Mouse (Mus musculus): ENCODE results near the gene Sos1. TPM values are rescaled to one million over a fixed set of nuclear protein-coding genes. Genes with fewer than 3 reads are reported as not detected.
"Not testable (repeated sequence)": the region's sequence is repeated elsewhere in the genome, so short reads cannot be mapped to it uniquely, and the experiment has no call there.

Sos1 gene
- total RNA-seq, 2 experiments from 2014 or later = 32.3 to 33.8 TPM

DNA sequence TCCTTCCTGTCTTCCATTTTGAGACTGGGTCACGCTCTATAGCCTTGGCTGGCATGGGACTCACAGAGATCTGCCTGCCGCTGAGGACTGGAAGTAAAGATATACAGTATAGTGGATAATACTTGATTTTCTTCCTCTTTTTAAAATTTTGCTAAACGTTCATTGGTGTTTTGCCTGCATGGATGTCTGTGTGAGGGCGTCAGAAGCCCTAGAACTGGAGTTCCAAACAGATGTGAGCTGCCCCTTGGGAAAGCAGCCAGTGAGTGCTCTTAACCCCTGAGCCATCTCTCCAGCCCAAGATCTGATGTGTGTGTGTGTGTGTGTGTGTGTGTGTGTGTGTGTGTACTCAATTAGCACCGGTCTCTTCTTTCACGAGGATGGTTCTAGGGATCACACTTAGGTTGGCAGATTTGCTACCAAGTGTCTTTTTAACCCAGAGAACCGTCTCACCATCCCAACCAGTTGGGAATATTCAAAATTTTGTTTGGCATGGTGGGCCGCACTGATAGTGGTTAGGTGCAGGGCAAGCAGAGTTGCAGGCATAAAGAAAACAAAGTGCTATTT is 16.4 kb upstream of the Sos1 start:
- intact Hi-C loops (cut with DNase I) = no loop called here
- DNase-seq (ENCODE audit: low spot score in 2 of 2) = no peak

- DNase-seq (ENCODE audit: low spot score in 2 of 2) = no peak
- intact Hi-C loops (cut with DNase I) = no loop called here
Measured at GRCm38 (mm10) chr17:80496185-80496584, 15.9 kb upstream of the Sos1 start.

GRCm38 (mm10) chr17:80493891-80494290 is 13.6 kb upstream of the Sos1 start:
- intact Hi-C loops (cut with DNase I) = no loop called here

GRCm38 (mm10) chr17:80492811-80493210 is 12.6 kb upstream of the Sos1 start:
- intact Hi-C loops (cut with DNase I) = no loop called here
- DNase-seq (ENCODE audit: low spot score in 2 of 2) = no peak

More at GRCm38 (mm10) chr17:80493891-80494290, 13.6 kb upstream of the Sos1 start:
- no peak for DNase-seq (ENCODE audit: low spot score in 2 of 2)

GRCm38 (mm10) chr17:80492274-80492673 is 12.0 kb upstream of the Sos1 start:
- no peak for DNase-seq (ENCODE audit: low spot score in 2 of 2)
- intact Hi-C loops (cut with DNase I) = no loop called here

GRCm38 (mm10) chr17:80490166-80490565 is 9.9 kb upstream of the Sos1 start:
- DNase-seq (ENCODE audit: low spot score in 2 of 2) = no peak
- intact Hi-C loops (cut with DNase I) = no loop called here

DNA sequence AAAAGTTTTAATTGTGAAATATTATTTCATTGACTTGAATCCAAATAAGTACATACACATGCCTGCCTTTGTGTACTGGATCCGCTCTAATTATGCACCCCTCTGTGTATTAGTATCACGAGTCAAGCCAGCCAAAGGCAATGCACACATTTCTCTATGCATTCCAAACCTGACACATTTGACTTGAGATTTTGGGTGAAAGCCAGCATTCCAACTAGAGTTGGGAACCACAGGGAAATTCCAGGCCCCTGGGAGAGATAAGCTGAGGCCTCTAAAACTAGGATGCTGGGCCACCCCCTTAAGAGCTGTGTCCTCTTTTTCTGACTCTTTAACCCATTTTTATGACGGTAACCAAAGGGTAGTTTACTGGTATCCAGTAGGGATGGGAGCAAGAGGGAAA is 8.7 kb upstream of the Sos1 start:
- no peak for DNase-seq (ENCODE audit: low spot score in 2 of 2)
- intact Hi-C loops (cut with DNase I) = no loop called here

GRCm38 (mm10) chr17:80485160-80485559 is 4.9 kb upstream of the Sos1 start:
- DNase-seq (ENCODE audit: low spot score in 2 of 2) = no peak
- intact Hi-C loops (cut with DNase I) = no loop called here

DNA sequence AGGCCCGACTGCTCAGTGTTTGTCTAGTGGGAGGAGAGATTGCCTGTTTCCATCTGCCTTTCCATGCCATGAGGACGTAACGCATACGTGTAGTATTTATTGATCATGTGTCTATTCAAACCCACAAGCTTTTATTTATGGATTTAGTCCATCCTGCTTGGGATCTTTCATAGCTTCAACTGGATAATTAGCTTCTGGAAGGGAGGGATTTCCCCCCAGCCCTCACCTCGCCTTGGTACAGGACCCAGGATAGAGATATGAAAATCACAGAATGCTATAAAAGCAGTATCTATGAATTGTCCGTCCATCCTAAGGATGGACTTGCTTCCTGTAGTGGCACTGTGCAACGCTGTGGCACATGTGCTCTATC is 587 bp upstream of the Sos1 start:
- no peak for DNase-seq (ENCODE audit: low spot score in 2 of 2)
- intact Hi-C loops (cut with DNase I) = no loop called here

DNA sequence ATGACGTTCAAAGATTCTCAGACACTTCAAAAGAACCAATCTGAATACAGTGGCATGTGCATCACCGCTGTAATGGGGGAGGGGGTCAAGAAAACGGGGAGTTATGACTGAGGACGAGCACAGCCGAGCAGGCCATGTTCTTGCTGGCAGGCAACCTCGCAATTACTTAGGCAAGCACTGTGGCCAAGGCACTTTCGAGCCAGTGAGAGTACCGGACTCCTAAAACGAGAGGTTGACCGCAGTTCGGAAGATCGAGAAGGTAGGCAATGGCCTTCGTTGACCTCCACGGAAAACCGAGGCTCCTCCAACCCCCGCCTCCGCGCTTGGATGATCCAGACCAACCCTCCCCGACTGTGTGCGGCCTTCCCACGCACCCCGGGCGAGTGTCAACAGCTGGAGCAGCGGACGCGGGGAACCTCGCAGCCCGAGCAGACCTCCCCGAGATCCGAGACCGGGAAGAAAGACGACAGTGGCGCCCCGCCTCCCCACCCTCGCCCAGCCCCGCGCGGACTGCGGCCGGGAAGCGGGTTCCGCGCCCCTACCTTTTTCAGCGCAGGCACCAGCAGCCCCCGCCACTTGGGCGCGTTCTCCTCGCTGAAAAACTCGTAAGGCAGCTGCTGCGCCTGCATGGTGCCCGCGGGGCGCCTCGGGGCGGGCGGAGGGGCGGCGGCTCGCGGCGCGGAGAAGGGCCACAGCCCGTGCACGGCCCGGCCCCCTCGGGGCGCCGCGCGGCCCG is 790 bp downstream of the Sos1 start:
- peak; percentile 51 to 67 for DNase-seq (ENCODE audit: low spot score in 2 of 2)
- intact Hi-C loops (cut with DNase I) = no loop called here

DNA sequence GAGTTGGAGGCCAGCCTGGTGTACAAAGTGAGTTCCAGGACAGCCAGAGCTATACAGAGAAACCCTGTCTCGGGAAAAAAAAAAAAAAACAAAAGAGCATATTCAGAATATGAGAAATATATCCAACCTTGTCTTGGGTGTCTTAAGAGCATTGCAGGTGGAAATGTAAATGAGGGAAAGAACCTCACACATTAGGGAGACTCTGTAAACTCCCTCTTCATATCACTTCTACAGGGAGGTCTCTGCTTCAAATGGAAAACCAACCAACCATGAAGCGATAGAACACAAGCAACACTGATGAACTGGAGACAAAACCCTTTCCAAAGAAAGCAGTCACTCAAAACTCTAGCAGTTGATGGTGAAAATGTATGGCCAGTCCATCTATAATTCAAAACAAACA is 2.6 kb downstream of the Sos1 start:
- intact Hi-C loops (cut with DNase I) = no loop called here
- no peak for DNase-seq (ENCODE audit: low spot score in 2 of 2)

DNA sequence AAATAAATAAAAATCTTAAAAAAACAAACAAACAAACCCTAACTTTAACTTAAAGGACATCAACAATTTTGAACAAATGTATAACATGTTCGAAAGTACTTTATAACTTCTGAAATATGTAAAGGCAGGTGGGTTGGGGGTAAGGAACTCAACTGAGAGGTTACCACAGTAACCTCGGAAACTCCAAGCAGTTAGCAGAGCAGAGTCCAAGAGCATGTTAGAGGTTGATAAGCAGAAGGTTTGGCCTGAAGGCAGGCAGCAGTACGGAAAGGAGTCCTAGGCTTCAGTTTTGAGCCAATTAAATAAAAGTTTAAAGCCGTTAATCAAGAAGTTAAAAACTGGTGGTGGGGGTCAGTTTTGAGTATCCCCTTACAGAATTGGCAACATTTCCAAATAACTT is 3.8 kb downstream of the Sos1 start:
- intact Hi-C loops (cut with DNase I) = no loop called here
- DNase-seq (ENCODE audit: low spot score in 2 of 2) = no peak

DNA sequence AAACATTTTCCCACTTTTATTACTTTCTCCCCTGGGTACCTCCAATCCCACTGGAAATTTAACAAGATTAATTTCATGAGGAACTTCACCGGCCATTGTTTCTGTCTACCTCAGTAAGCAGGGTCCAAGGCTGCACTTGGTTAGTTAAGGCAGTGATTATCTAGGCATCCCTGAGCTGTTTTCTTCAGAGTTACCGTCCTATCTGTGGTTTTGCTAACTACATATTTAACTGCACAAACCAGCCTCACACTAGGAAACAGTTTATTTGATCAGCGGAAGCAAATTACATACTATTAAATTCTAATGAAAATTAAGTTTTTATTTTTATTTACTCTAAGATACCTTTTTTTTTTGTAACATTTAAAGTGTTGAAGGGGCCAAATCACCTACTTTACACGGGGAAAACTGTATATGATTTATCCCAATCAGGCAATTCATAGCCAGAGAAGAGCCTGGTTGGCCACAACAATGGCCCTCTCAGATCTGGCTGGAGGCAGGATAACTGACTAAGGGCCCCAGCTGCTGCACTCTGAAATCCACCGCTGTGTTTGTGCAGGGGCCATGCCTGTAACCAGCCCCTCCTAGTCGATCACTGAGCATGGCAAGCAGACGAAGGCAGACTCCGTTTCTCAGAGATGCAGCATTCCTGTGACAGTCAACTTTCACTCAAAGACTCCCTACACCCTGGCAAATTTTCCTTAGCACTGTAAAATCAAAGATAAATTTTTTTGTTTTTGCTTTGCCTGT is 9.0 kb downstream of the Sos1 start:
- intact Hi-C loops (cut with DNase I) = no loop called here
- DNase-seq (ENCODE audit: low spot score in 2 of 2) = no peak

- intact Hi-C loops (cut with DNase I) = not testable (repeated sequence)
Measured at GRCm38 (mm10) chr17:80468417-80468894, 11.8 kb downstream of the Sos1 start.

DNA sequence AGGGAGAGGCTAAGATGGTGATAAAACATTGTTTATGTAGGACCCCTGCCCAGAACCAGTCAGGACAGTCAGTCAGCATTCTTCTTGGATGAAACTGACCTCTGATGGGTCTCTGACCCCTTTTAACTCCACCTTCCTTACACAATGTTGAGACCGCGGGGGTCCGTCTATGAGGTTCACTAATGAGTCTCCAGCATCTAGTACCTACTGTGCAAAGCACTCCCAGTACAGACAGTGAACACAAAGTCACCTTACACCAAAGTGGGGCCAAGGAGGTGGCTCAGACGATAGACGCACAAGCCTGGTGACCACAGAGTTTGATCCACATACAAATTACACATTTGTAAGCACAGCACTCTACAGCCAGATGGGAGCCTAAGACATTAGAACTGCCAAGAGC is 20.0 kb downstream of the Sos1 start:
- intact Hi-C loops (cut with DNase I) = no loop called here
- no peak for DNase-seq (ENCODE audit: low spot score in 2 of 2)

More at GRCm38 (mm10) chr17:80468417-80468894, 11.8 kb downstream of the Sos1 start:
- not testable (repeated sequence) for DNase-seq (ENCODE audit: low spot score in 2 of 2)

GRCm38 (mm10) chr17:80455648-80456047 is 24.6 kb downstream of the Sos1 start:
- DNase-seq (ENCODE audit: low spot score in 2 of 2) = peak; percentile 37 to 41
- intact Hi-C loops (cut with DNase I) = loop anchor here (2.0 kb wide), 1 partner anchor 103 kb away; no protein-coding TSS in a partner anchor

DNA sequence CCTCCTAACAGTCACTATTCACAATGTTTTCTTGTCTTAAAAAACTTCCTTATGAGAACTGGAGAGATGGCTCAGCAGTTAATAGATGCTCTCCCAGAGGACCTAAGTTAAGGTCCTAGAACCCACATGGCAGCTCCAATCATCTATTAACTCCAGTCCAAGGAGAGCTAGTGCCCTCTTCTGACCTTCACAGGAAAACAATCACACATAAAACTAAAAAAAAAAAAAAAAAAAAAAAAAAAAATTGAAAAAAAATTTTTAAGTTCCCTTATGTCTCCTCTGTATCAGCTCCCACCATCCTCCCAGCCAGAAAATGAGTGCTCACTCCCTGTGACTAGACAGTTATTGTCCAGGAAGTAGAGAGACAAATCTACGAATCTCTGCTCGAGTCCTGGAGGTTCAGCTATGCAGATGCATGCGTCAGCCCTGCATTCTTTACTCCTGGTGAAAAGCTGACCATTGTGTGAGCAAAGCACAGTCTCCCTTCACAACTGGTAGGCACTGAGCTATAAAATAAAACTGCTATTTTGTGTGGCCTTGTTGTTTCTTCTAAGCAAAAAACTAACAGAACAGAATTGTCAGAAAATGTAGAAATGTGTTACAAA is 29.7 kb downstream of the Sos1 start:
- no peak for DNase-seq (ENCODE audit: low spot score in 2 of 2)
- intact Hi-C loops (cut with DNase I) = no loop called here

GRCm38 (mm10) chr17:80446470-80446869 is 33.8 kb downstream of the Sos1 start:
- intact Hi-C loops (cut with DNase I) = no loop called here
- no peak for DNase-seq (ENCODE audit: low spot score in 2 of 2)

DNA sequence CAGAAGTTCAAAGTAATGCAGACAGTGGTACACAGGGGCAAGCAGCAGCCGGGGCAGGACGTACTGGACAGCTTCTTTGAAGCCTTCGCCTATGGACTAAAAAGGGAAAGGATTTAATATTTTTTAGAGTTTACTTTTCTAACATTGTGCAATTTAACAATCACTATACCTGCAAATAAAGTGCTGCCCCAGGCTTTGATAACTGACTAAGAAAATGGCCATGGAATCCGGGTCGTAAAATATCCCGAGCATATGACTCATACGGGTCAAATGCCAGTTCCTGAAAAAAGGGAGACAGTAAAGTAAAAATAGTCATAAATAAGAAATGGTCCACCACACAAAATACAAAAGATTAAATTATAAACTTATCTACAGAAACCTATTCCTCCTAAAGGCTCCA is 34.8 kb downstream of the Sos1 start:
- no peak for DNase-seq (ENCODE audit: low spot score in 2 of 2)
- intact Hi-C loops (cut with DNase I) = no loop called here

DNA sequence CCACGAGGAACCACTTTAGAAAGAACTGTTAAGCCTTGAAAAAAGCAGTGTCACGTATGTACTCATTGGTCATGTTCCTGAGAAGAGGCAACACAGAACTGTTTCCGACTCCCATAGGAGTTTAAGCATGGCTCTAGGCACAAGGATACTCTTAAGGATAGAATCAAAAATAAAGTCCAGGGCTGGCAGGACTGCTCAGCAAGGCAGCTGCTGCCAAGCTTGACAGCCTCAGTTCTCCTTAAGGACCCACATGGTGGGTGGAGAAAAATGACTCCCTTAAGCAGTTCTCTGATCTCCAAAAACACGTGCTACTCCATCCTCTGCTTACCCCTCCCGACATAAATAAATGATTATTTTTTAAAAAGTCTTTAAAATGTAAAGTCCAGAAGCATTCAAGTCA is 44.6 kb downstream of the Sos1 start:
- intact Hi-C loops (cut with DNase I) = no loop called here
- no peak for DNase-seq (ENCODE audit: low spot score in 2 of 2)
